Mouse (Mus musculus) heart, adult 9 months (tissue): ENCODE measurements at regions not wholly inside any gene's neighbourhood (a gene's known extent, or its start where the extent isn't known, plus 50 kb on each side); places are given as distances from the start of the nearest gene placed in this dataset.
A peak's percentile ranks its signal among the peaks of the same experiment; 100 is the strongest.

Experiments
- DNase-seq, 2 experiments: peaks; one replicate each; pipeline ENCODE4 v3.0.0; 2022; ENCODE audit warnings: low spot score in 2 of 2

DNA sequence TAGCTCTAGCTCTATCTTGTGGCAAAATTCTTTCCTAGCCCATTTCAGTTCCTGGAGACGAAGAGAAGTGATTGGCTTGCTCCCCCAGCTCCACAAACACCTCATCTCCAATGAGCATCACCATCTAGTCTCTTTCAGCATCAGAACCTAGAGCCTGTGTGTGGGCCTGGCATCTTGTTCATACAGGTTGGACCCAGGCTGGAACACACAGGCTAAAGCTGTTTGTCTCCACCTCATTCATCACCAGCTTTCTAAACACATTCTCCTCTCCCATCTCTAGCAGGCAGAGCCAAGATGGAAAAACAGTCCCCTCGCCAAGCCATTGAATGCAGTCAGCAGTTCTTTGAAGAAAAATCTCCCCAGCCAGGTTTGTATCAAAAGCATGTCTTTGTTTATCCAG, 221.9 kb upstream of the Cdh5 start:
- no peak for DNase-seq

DNA sequence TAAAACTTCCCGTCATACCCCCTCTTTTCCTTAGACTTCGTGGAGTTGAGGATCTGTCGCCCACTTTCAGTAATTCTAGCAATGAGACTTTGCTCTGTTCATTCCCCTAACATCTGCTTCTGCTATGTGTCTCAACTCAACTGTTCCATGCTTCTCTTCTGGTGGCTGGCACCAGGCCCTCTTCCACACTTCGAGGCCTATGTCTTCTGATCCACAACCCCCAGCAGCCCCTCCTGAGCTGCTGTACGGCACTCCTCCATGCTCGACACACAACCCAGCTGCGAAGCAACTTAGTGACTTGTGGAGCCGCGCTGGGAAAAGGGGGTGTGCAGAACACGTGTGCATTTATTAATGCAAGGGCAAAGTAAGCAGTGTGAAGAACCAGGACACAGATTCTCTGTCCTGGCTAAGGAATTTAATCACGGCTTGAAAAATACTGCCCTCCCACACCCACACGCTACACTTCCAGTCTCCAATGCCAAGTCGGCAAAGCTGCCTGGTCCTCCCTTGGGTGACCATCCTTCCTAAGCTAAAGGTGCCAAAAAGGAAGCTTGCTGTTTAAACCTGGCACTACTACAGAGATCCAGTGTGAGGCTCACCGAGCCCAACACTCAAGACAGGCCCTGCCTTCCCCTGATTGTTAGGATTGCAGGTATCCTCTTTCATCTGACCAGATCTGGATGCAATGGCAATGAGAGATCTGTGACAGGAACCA, 220.8 kb upstream of the Cdh5 start:
- peak in 1 of 2 experiments; percentile 2 for DNase-seq

DNA sequence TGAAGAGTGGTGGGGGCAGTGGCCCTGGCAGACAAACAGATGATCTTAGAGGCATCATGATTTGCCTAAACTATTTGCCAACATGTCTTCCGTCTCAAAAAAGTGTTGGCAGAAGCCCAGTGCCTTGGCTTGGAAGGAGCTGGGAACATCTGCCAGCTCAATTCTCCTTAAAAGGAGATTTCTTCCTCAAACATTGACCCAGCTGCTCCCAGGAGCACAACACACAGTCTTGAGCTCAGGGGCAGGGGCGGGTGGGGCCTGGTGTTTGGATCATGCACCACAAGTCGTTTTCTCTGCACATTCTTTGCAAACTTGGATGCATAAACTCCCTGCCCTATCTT, 220.3 kb upstream of the Cdh5 start:
- DNase-seq = peak; percentile 23 to 30

DNA sequence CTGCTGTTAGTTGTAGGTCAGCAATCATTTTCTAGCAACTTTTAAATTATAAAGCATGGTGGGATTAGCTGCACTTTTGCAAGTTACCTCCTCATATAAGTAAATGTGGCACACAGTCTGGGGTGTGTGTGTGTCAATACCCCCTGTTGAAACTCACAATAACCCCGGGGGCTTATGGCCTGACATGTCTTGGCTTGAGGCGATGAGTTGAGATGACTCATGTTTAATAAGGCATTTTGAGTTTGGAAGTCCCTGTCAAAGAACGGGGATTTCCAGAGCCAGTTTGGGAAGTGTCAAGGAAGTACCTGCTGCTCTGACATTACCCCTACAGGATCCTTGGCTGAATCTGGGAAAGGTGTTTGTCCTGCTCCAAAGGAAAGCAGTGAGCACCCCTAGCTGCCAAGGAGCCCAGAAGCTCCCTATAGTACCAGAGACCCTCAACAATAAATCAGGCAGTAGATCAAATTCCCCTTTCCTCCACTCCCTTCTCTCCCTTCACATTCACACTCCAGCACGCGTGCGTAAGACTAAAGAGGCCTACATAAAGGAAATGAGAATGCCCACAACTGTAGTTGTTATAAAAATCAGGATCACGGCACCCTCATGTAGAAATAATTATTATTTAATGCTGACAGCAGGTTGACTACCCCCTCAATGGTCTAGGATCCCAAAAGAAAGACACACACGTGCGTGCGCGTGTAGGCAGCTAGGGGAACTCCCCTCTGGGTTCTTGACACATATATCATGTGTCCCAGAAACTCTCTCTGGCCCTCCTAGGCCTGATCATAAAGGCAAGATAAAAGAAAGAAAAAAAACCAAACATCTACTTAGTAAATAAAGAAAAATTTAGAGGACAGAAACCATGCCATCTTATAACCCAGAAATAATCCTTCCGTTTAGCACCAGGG, 216.3 kb upstream of the Cdh5 start:
- DNase-seq = no peak

DNA sequence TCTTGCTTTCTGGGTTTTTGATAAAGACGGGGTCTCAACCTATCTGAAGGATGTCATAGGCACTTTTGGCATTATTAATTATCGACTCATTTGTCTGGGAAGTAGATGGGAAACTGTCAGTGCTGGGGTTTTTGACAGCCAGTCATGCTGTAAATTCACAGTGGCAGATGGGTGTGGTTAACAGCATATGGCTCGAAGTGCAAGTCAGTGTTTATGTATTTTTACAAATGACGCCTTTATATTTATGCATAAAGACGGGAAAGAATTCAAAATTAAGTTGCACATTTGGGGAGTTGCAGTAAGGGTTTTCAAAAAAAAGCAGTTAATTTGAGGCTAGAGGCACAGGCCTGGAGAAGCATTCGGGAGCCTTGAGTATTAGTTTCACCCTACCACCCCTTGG, 206.8 kb upstream of the Cdh5 start:
- DNase-seq = no peak

DNA sequence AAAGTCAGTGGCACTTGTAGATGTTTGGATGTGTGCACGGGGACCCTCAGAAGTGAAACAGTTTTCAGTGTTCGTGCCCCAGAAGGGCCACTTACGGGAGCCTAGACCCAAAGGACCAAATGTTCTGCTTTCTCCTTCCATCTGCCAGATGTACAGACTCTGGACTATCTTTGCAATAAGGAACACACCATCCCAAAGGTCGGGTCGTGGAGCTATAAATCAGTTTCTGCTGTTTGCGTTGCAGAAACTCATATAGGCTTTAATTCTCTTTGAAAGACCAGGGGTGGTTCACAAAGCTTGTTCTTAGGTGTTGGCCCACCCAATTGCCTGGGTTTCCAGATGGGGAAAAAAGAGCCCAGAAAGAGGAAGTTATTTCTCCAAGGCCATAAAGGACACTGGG, 206.3 kb upstream of the Cdh5 start:
- no peak for DNase-seq

DNA sequence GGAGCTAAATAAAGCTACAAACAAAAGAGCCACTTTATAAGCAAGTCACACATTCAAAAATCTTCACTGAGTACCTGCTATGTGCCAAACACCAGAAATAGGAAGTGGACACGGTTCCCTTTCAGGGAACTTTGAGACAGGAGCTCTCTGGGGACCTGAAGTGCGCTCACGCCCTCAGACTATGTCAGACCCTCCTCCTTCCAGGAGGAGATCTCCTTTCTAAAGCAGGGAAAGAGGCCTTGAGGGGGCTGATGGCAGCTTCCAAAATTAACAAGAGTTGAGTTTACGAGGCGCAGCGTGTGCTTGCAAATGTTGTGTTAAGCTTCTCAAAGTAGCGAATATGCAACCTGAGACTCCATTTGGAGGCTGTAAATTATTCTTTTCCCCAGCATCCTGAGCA, 204.0 kb upstream of the Cdh5 start:
- DNase-seq = no peak

DNA sequence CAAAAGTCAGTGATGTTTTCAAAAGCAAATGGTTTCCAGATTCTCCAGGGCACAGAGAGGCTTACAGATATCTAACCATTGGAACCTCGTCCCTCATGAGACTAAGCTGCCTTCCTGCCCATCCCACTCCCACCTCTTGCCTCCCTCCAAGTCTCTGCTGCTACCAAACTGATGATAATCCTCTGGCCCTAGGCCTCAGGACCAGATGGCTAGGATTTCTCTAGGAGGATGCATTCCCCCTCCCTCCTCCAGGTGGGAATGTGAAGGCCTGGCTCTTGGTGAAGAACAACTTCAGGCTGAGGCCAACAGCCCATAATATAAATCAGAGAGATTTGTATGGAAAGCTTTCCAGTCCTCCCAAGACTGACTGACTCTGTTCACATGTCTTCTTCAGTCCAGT, 198.9 kb upstream of the Cdh5 start:
- DNase-seq = no peak

DNA sequence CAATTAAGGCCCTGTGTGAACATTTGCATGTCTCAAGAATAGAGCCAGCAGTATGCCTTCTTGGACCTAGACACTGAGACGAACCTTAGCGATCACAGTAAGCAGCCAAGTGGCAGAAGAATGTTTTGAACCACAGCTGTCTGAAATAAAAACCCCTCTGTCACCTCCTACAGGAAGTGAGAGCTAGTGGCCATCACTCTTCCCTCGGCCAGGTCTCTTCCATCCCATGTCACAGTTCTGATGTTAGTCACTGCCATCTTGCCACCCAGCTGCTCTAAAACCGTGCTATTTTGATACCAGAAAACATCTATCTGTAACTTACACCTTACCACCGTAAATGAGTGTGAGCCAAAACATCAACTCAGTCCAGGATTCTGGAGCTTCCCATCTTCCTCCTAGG, 197.8 kb upstream of the Cdh5 start:
- DNase-seq = no peak

DNA sequence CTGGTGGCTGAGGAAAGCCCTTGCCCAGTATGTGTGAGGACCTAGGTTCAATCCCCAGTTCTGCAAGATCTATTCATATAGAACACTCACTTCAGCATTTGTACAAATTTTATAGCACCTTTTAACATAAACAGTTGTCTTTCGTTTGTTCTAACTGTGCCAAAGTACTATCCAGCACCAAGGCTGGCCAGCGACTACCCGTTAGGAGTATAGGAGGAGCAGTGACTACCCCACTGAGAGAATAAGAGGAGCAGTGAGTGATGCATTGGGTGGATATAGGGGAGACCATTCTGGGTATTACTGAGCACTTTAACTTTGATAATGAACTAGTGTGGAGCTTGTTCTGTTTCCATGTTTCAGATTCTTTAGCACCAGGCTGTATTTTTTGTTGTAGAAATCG, 193.8 kb upstream of the Cdh5 start:
- no peak for DNase-seq

DNA sequence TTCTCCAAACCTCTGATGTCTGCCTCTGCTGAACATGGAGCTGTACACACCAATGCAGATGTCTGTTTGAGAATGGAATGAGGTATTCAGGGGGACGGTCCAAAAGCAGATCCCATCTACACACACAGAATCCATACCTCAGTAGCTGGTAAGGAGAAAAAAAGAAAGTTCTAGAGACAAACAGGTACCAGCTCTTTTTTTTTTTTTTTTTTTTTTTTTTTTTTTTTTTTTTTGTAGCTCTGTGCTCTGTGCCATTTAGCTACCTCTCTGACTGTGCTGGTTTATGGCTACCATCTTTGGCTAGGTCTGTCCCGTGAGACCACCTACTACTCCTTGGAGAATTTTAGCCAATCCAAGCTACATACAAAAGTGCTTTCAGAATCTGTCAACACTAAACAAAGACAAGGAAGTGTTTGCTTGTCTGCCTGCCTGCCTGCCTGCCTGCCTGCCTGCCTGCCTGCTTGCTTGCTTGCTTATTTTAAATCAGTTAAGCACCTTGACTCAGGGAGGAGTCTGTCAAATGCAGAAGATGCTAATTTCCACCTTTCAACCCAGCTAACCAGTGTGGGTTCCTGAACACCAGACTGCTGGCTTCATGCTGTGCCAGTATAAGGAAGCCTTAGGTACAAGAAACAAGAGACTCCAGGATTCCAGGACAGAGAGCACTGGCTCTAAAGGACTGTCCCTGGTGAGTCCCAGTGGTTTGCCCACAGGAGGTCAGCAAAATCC, 190.0 kb upstream of the Cdh5 start:
- DNase-seq = no peak

DNA sequence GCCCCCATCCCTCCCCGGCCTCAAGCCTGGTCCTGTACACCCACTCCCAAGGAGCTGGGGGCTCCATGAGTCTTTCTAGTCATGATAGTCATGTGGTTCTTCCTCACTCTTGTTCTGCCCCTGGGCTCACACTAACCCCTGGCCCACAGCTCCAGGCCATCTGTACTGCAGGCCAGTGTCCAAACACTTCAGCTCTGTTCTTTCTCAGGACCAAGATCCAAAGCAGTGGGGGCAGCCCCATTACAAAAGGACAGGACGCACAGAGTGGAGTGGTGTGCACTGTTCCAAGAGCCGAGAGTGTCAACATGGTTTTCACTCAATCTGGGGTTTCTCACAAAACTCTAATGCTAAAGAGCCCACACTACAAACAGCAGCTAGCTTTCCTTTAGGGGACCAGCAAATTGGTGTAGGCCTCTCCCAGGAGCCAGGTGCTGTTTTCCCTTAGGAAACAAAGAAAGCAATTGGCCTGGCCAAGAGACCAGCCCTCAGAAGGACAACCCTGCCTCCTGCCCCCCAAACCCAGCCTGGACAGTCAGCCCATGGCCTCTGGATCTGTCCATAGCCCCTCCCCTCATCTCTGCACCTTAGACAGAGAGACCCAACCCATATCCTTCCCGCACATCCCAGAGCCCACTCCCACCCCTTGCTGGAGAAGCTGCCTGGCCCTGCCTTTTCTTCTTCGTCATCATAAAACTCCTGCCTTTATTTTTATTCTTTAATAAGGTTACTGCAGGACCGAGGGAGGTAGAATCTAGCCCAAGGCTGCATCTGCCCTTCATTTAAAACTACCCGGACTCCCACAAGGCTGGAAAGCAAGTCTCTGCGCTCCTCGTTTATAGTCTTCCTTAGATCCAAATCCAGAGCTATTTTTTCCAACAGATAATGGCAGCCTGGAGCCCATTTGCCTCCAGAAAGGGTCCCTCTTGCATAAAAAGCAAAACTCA, 188.2 kb upstream of the Cdh5 start:
- DNase-seq = peak; percentile 68 to 74

DNA sequence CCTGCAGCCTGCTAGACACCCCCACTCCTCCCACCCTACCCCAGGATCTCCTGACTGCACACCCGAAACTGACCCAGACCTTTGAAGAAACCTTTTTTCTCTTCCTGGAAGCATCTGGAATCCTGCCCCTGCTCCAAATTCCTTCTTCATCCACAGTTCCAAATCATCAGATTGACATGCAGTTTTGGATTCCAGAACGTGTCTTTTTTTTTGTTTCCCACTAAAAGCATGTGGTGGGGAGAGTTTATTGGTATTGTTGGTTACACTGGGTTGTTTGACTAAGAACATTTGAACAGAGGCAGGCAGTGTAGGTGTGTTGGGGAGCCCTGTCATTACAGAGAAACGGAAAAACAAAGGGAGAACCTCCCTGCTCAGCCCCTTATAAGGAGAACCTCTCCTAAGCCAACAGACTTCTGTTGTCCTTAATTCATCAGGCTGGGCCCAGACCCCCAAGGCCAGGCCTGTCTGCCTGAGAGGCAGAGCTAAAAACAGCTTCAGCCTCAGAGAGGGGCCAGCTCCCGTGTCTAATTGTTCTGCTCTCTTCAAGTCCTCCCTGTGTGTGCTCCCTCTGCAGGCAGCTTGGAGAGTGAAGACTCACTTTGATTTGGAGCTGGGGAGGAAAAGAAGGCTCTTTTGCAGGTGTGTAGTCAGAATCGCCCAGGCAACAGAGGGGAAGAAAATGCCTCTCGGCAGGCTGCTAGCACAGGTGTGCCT, 187.3 kb upstream of the Cdh5 start:
- DNase-seq = peak; percentile 27 to 40

DNA sequence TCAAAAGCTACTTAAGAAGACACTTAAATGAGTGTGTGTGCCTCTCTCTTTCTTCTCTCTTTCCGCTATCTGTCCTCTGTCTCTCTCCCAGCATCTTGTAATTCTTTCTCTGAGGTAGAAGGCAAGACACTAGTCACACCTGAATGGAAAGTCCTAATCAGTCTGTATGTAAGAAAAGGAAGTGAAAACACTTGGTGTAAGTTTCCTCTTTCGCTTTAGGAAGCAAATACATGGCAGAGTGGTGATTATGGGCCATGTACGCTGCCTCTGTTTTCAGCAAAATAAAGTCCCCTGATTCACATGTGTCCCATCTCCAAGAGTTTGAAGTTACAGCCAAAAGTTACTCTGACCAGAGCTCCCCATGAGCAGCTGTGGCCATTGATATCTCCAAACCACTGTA, 182.1 kb upstream of the Cdh5 start:
- DNase-seq = no peak

DNA sequence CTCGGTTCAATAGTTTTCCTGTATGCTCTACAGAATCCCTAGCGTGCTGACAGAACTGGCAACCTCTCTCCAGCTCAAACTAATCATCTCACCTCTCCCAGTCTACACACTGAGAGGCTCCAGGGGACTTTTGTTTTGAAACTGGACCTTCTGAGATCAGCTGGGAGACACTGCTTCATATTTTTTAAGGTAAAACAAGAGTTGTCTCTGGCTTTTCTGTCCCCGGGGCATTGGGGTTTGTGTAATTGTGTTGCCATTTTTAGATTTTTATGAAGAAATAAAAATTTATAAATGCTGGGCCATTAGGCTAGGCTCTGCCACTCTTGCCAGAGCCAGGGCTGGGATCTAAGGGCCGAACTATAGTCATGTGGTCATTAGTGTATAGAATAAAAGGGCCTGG, 179.8 kb upstream of the Cdh5 start:
- peak; percentile 26 to 28 for DNase-seq

DNA sequence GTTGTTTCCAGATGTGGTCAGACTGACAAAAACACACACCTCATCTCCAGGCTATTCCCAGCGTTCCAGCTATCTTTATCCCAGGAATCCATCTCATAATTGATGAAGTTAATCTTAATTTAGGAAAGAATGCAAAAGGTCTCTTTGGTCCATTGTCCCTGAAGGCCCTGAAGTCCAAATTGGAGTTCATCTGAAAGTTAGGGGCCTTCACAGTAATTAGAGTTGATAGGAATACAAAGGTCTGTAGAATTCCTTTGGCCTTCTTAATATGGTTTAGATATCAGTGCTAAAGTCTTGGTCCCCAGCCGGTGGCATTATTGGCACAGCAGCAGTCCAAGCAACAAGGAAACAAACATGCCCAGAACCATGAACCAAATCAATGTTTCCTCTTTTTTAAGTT, 178.7 kb upstream of the Cdh5 start:
- no peak for DNase-seq

DNA sequence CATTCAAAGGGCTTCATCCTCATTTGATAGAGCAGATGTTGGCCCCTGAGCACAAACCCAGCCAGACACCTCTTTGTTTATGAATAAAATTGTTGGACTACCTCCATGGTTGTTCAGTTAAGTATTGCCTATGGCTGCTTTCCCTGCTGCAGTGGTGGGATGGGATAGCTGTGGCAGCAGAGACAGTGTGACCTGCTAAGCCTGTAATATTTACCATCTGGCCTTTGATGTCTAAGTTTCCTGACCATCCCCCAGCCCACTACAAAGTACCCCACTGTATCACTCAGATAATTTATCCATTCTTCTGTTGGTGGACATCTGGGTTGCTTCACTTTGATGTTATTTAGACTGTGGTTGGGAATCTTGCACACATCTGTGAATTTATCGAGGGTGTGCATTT, 168.7 kb upstream of the Cdh5 start:
- no peak for DNase-seq

DNA sequence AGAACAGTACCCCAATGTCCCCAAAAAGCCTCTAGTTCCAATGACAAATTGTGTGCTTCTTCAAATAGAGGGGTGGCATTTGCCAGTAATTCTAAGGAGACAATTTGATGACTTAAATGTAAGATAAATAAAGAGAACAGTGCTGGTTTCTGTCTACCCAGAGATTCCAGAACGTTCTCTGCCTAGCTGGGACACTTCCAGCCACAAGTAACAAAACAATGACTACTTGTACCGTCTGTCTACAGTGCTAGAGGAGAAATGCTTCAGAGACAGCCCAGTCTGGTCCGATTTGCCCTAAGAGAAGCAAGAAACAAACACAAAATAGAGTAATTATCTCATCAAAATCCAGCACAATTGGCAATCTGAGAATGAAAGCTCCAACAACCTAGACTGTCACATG, 164.9 kb upstream of the Cdh5 start:
- no peak for DNase-seq

DNA sequence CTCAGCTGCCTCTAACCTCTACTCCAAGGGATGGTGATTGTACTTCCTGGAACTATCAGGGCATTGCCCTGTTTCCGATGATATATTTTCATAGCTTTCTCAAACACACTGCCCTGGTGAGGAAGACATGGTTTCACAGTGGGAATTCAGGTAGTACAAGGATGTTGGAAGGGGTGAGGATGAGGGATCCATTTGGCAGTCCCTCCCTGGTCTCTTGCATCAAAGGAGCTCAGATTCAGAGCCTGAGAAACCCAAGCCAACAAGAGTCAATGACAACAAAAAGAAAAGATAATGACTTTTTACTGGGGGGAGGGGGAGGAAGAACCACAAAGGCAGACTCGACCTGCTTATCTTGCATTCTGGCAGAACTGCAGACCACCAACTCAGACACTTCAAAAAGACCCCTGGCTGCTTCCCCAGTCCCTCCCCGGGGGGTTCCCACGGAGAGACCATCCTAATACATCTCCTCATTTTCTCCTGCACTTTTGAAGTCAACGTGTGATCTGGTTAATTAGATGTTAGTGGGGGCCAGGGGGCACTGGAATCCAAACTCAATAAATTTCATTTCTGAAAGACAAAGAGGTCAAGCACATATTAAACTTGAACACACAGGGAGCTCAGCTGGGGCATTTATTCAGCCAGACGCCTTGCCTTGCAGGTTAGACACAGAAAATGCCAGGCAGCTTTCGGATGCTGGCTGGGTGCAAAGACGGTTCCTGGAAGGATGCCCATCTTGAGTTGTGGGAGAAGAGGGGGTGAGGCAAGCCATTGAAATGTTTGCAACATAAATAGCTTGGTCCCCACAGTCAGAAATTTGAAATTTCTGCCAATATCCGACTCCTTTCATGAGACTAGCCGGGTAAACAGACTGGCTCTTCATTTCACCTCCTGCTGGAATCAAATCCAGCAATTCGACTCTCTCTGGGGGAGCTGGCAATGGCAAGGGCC, 162.9 kb upstream of the Cdh5 start:
- no peak for DNase-seq
